Mouse (Mus musculus): ENCODE data around the gene Fam83e. TPM values are rescaled to one million over a fixed set of nuclear protein-coding genes. Genes with fewer than 3 reads are reported as not detected.

Gene Fam83e
- total RNA-seq, 2 experiments from 2014 or later = 0.37 to 0.41 TPM

- intact Hi-C loops (cut with DNase I) = no loop called here
- Histone ChIP-seq H3K27ac (peak overlapping the region; percentile 98; the same call in 1 of the 2 replicates), H3K4me3 (no peak overlapping the region)
- DNase-seq (ENCODE audit: extremely low spot score in 1 of 2, low spot score in 2 of 2) = peak in 1 of 2 experiments; percentile 21
- no peak for TF ChIP-seq CTCF (IDR thresholded peaks at IDR 0.05)
Measured at GRCm38 (mm10) chr7:45710477-45711191, 10.4 kb upstream of the Fam83e start.

GRCm38 (mm10) chr7:45711316-45712021 lies 9.5 kb upstream of the Fam83e start:
- intact Hi-C loops (cut with DNase I) = no loop called here

GRCm38 (mm10) chr7:45712022-45712757 lies 8.8 kb upstream of the Fam83e start:
- Histone ChIP-seq H3K4me3 (no peak overlapping the region), H3K27ac (no peak overlapping the region)
- TF ChIP-seq CTCF (IDR thresholded peaks at IDR 0.05) = no peak
- DNase-seq (ENCODE audit: extremely low spot score in 1 of 2, low spot score in 2 of 2) = no peak
- intact Hi-C loops (cut with DNase I) = no loop called here

More at GRCm38 (mm10) chr7:45711316-45712021, 9.5 kb upstream of the Fam83e start:
- no peak overlapping the region for H3K4me3 ChIP-seq
- no peak for TF ChIP-seq CTCF (IDR thresholded peaks at IDR 0.05)
- H3K27ac ChIP-seq = peak overlapping the region; percentile 11; the same call in 1 of the 2 replicates
- peak in 1 of 2 experiments; percentile 19 for DNase-seq (ENCODE audit: extremely low spot score in 1 of 2, low spot score in 2 of 2)

- intact Hi-C loops (cut with DNase I) = no loop called here
- no peak for TF ChIP-seq CTCF (IDR thresholded peaks at IDR 0.05)
- Histone ChIP-seq H3K4me3 (no peak overlapping the region), H3K27ac (no peak overlapping the region)
- peak in 1 of 2 experiments; percentile 25 for DNase-seq (ENCODE audit: extremely low spot score in 1 of 2, low spot score in 2 of 2)
Measured at GRCm38 (mm10) chr7:45713396-45713795, 7.6 kb upstream of the Fam83e start.

GRCm38 (mm10) chr7:45713881-45714520 lies 7.0 kb upstream of the Fam83e start:
- intact Hi-C loops (cut with DNase I) = no loop called here

GRCm38 (mm10) chr7:45714630-45715089 lies 6.4 kb upstream of the Fam83e start:
- intact Hi-C loops (cut with DNase I) = no loop called here
- peak overlapping the region; percentile 91 for H3K4me3 ChIP-seq
- TF ChIP-seq CTCF (IDR thresholded peaks at IDR 0.05) = no peak
- DNase-seq (ENCODE audit: extremely low spot score in 1 of 2, low spot score in 2 of 2) = no peak
- peak overlapping the region; percentile 86 for H3K27ac ChIP-seq

More at GRCm38 (mm10) chr7:45713881-45714520, 7.0 kb upstream of the Fam83e start:
- Histone ChIP-seq H3K27ac (no peak overlapping the region; the same call in 1 of the 2 replicates), H3K4me3 (peak overlapping the region; percentile 91)
- DNase-seq (ENCODE audit: extremely low spot score in 1 of 2, low spot score in 2 of 2) = no peak
- no peak for TF ChIP-seq CTCF (IDR thresholded peaks at IDR 0.05)

GRCm38 (mm10) chr7:45715090-45715708 lies 5.8 kb upstream of the Fam83e start, which contains the start of gene Rpl18:
TSS of gene Rpl18 (plus strand) at chr7:45715457.
- peak; percentile 97 to 98 for DNase-seq (ENCODE audit: extremely low spot score in 1 of 2, low spot score in 2 of 2)
- intact Hi-C loops (cut with DNase I) = no loop called here
- no peak; the same call in 1 of the 2 replicates for TF ChIP-seq CTCF (IDR thresholded peaks at IDR 0.05)
- Histone ChIP-seq H3K4me3 (peak within 1 kb of the TSS; percentile 91), H3K27ac (peak within 1 kb of the TSS; percentile 86)

GRCm38 (mm10) chr7:45715741-45716459 lies 5.1 kb upstream of the Fam83e start:
- Histone ChIP-seq H3K27ac (peak overlapping the region; percentile 75), H3K4me3 (peak overlapping the region; percentile 91)
- TF ChIP-seq CTCF (IDR thresholded peaks at IDR 0.05) = no peak
- DNase-seq (ENCODE audit: extremely low spot score in 1 of 2, low spot score in 2 of 2) = no peak
- intact Hi-C loops (cut with DNase I) = no loop called here

GRCm38 (mm10) chr7:45716460-45716857 lies 4.6 kb upstream of the Fam83e start:
- Histone ChIP-seq H3K27ac (no peak overlapping the region), H3K4me3 (peak overlapping the region; percentile 91; the same call in 1 of the 2 replicates)
- TF ChIP-seq CTCF (IDR thresholded peaks at IDR 0.05) = no peak
- intact Hi-C loops (cut with DNase I) = no loop called here
- DNase-seq (ENCODE audit: extremely low spot score in 1 of 2, low spot score in 2 of 2) = no peak

Measured in left cerebral cortex, adult 2 months (tissue).